Mouse (Mus musculus) midbrain, embryonic 16.5 days (tissue): ENCODE measurements at regions not wholly inside any gene's neighbourhood (a gene's known extent, or its start where the extent isn't known, plus 50 kb on each side); places are given as distances from the start of the nearest gene placed in this dataset.
A peak's percentile ranks its signal among the peaks of the same experiment; 100 is the strongest.

Source experiments
- ATAC-seq: fragments of 200-750 bp; cut with Nextera tagmentation; 2 replicates; pipeline ENCODE4 v1.8.0; 2017; ENCODE audit warnings: moderate TSS enrichment
- H3K27ac ChIP-seq: fragments of 300-500 bp; sonication (generic); 2 replicates; pipeline ENCODE4 v1.5.1; 2014; ENCODE audit warnings: mild to moderate bottlenecking, low read length, mixed read lengths
- H3K27me3 ChIP-seq: fragments of 300-500 bp; sonication (generic); 2 replicates; pipeline ENCODE4 v1.6.1; 2014; ENCODE audit warnings: low read depth, low read length, mixed read lengths; ENCODE audit not compliant: control insufficient read depth, insufficient read depth
- H3K36me3 ChIP-seq: fragments of 300-500 bp; sonication (generic); 2 replicates; pipeline ENCODE4 v1.6.1; 2014; ENCODE audit warnings: mild to moderate bottlenecking, low read length, moderate library complexity, mixed read lengths; ENCODE audit not compliant: control insufficient read depth, insufficient read depth
- H3K4me1 ChIP-seq: fragments of 300-500 bp; sonication (generic); 2 replicates; pipeline ENCODE4 v1.6.1; 2014; ENCODE audit warnings: mild to moderate bottlenecking, low read length, mixed read lengths; ENCODE audit not compliant: control insufficient read depth, insufficient read depth
- H3K4me2 ChIP-seq: fragments of 300-500 bp; sonication (generic); 2 replicates; pipeline ENCODE4 v1.6.1; 2014; ENCODE audit warnings: mild to moderate bottlenecking, low read length, mixed read lengths
- H3K4me3 ChIP-seq: fragments of 300-500 bp; sonication (generic); 2 replicates; pipeline ENCODE4 v1.5.1; 2014; ENCODE audit warnings: low read depth, mild to moderate bottlenecking, low read length, moderate library complexity, mixed read lengths
- H3K9ac ChIP-seq: fragments of 300-500 bp; sonication (generic); 2 replicates; pipeline ENCODE4 v1.6.1; 2014; ENCODE audit warnings: low read depth, low read length, mixed read lengths
- H3K9me3 ChIP-seq: fragments of 300-500 bp; sonication (generic); replicated peaks from 2 replicates; pipeline ENCODE4 v1.6.1; 2014; ENCODE audit warnings: mild to moderate bottlenecking, low read length, mixed read lengths; ENCODE audit not compliant: control insufficient read depth, poor library complexity, severe bottlenecking
- WGBS: fragments of 180-500 bp; shearing (Covaris S2); extraction: QIAGEN DNeasy Blood & Tissue Kit; methylation state at CpG from one replicate; pipeline ENCODE4 v1.1.7; 2014; 5-methylcytosine and 5-hydroxymethylcytosine counted together

DNA sequence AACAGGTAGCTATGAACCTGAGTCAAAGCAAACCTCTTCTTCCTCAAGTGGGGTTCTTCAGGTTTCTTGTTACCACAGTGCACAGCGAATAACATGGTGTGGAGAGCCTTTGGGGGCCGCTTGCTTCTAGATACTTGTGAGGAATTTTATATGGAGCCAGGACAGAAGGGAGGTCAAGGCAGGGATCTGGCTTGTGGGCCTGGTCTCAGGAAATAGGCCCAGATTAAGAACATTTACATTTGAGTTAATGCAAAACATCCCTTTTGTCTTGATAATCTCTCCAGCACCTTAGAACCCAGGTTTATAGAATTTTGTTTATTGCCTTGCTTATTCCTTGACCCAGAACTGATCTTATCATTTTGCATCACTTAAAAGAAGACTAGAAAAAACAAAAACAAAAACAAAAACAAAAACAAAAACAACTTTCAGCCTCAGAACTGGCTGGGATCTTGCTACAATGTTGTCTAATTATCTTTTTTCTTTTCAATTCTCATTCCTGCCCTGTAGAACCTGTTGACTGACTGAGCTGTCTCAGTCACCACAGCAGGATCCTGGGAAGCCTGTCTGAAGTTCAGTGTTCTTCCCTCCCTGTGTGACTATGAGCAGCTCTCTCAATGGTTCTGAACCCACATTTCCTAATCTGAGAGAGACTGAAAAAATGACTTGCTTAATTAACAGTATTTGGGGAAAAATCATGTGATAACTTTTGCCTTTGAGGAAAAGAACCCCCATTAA lies 341.2 kb upstream of the Ercc4 start:
- no peak overlapping the region for H3K9ac ChIP-seq
- H3K27me3 ChIP-seq: no peaks in the 10 kb centered on the region
- no peak overlapping the region for H3K4me2 ChIP-seq
- ATAC-seq: no peak
- H3K36me3 ChIP-seq: no peaks in the 10 kb centered on the region
- H3K4me1 ChIP-seq: no peaks in the 10 kb centered on the region
- 96% methylated on average over 2 of the region's 2 CpGs for WGBS
- no peaks in the 10 kb centered on the region for H3K9me3 ChIP-seq
- no peak overlapping the region for H3K27ac ChIP-seq
- H3K4me3 ChIP-seq: no peak overlapping the region

DNA sequence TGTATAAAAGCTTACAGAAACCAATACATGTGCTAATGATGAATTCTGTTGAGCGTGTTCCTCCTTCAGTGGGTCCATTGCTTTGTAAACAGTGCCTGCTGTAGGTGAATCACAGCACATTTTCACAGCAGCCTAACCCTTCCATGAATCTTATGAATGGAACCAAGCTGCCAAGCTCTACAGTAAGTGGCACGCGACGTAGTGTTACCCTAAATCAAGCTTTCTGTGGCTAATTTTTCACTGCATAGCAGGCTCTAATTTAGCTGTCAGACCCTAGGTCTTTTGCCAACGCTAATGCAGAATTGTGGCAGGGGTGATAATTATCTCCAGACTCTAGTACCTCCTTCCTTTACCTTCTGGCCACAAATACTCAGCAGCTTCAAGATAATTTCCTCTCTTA lies 339.0 kb upstream of the Ercc4 start:
- ATAC-seq: no peak
- no peaks in the 10 kb centered on the region for H3K36me3 ChIP-seq

DNA sequence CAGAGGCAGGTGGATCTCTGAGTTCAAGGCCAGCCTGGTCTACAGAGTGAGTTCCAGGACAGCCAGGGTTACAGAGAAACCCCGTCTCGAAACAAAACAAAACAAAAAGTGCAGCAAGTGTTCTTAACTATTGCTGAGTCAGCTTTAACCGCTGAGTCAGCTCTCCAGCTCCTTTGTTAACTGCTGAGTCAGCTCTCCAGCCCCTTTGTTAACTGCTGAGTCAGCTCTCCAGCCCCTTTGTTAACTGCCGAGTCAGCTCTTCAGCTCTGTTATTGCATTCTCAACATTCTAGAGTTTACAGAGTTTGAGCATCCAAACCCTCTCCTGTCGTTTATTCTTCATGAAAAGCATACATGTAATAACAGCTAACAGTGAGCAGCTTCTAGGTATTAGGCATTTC lies 336.9 kb upstream of the Ercc4 start:
- WGBS: 92% methylated on average over 5 of the region's 5 CpGs

More for the DNA sequence above, 339.0 kb upstream of the Ercc4 start:
- no peak overlapping the region for H3K9ac ChIP-seq
- H3K4me2 ChIP-seq: no peak overlapping the region
- H3K27ac ChIP-seq: no peak overlapping the region
- H3K4me1 ChIP-seq: no peaks in the 10 kb centered on the region
- WGBS: 91% methylated on average over 5 of the region's 5 CpGs
- no peaks in the 10 kb centered on the region for H3K9me3 ChIP-seq
- H3K27me3 ChIP-seq: no peaks in the 10 kb centered on the region
- no peak overlapping the region for H3K4me3 ChIP-seq

DNA sequence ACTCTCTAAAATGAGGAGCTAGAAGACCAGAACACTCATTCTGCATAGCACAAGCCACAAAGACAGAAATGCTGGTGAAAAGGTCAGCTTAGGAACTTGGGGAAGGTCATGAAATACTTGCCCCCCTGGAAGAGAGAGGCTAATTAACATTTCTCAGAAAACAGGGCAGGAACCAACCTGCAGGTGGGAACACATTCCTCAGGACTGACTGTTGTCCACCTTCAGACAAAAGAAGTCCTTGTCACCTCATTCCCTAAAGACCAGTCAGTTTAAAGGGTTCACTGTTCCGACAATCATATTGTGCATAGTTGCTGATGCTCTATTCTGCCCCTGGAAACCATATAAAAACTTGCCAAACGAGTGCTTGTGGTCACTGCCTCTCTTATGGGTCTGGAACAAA lies 333.6 kb upstream of the Ercc4 start:
- Histone ChIP-seq H3K27me3 (no peaks in the 10 kb centered on the region), H3K4me3 (no peak overlapping the region), H3K4me1 (no peaks in the 10 kb centered on the region), H3K9ac (no peak overlapping the region), H3K36me3 (no peaks in the 10 kb centered on the region), H3K27ac (no peak overlapping the region), H3K9me3 (no peaks in the 10 kb centered on the region), H3K4me2 (no peak overlapping the region)
- no peak for ATAC-seq
- WGBS: 63% methylated on average over 2 of the region's 2 CpGs

More for the DNA sequence above, 336.9 kb upstream of the Ercc4 start:
- Histone ChIP-seq H3K4me1 (no peaks in the 10 kb centered on the region), H3K4me3 (no peak overlapping the region), H3K27me3 (no peaks in the 10 kb centered on the region), H3K36me3 (no peaks in the 10 kb centered on the region), H3K9me3 (no peaks in the 10 kb centered on the region), H3K4me2 (no peak overlapping the region), H3K27ac (no peak overlapping the region), H3K9ac (no peak overlapping the region)
- no peak for ATAC-seq

DNA sequence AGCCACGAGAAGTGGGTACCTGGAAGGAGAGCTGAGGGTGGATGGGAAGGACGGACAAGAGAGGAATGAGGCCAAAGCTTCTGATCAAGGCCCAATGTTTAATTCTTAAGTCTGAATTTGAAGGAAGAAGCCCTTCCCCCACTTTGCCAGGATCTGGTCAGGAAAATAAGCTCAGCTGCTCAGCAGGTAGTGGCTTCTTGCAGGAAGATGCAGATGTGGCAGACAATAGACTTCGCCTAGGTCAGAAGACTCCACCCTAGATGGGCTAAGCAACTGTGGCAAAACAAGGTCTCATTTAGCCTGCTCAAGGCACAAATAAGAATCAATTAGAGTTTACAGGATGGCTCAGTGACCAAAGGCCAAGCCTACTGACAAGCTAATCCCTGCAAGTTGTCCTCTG lies 330.4 kb upstream of the Ercc4 start:
- Histone ChIP-seq H3K9ac (no peak overlapping the region), H3K4me3 (no peak overlapping the region), H3K36me3 (no peaks in the 10 kb centered on the region), H3K4me2 (no peak overlapping the region), H3K4me1 (no peaks in the 10 kb centered on the region), H3K27ac (no peak overlapping the region), H3K27me3 (no peaks in the 10 kb centered on the region), H3K9me3 (no peaks in the 10 kb centered on the region)
- WGBS: 70% methylated on average over 3 of the region's 3 CpGs
- no peak for ATAC-seq

DNA sequence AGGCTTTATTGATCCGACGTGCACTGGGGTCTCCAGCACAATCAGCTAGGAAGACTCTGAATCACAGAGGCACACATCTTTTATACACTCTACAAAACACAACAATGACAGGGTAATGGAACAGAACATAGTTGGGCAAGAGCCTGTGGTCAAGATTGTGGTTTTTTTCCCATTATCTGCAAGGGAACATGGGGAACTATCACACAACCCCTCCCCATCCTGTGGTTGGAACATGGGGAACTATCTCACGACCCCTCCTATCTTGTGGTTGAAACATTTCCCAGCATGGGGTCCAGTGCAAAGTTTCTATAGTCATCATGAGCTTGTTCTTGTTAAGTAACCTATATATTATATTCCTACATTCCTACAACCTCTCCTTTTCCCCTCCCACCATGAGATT lies 328.8 kb upstream of the Ercc4 start:
- Histone ChIP-seq H3K4me3 (no peak overlapping the region), H3K36me3 (no peaks in the 10 kb centered on the region), H3K27ac (no peak overlapping the region), H3K9me3 (no peaks in the 10 kb centered on the region), H3K4me1 (no peaks in the 10 kb centered on the region), H3K4me2 (no peak overlapping the region), H3K9ac (no peak overlapping the region), H3K27me3 (no peaks in the 10 kb centered on the region)
- ATAC-seq: no peak
- 94% methylated on average over 3 of the region's 3 CpGs for WGBS

DNA sequence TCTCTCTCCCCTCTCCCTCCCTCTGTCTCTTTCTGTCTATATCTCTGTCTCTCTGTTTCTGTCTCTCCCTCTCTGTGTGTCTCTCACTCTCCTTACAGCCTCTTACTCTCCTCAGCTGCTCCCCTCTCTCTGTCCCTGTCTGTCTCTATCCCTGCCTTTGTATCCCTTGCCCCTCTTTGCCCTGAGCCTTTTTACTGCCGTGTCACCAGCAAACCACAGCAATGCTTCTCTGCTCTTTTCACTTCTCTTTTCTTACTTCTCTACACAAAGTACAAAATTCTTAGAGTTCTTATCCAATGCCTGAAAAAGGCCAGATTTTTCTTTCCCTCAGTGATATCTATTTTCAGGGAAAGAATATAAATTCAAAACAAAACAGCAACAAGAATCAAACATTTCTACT lies 323.7 kb upstream of the Ercc4 start:
- H3K27ac ChIP-seq: no peak overlapping the region
- no peak for ATAC-seq
- no peak overlapping the region for H3K4me2 ChIP-seq
- H3K4me1 ChIP-seq: no peaks in the 10 kb centered on the region
- 35% methylated on average over 1 of the region's 1 CpGs for WGBS
- H3K9me3 ChIP-seq: 0 out of 2 replicates have a peak, but pooled peaks cover 2% of the 10 kb centered on the region
- H3K9ac ChIP-seq: no peak overlapping the region
- no peak overlapping the region for H3K4me3 ChIP-seq
- no peaks in the 10 kb centered on the region for H3K36me3 ChIP-seq
- no peaks in the 10 kb centered on the region for H3K27me3 ChIP-seq

DNA sequence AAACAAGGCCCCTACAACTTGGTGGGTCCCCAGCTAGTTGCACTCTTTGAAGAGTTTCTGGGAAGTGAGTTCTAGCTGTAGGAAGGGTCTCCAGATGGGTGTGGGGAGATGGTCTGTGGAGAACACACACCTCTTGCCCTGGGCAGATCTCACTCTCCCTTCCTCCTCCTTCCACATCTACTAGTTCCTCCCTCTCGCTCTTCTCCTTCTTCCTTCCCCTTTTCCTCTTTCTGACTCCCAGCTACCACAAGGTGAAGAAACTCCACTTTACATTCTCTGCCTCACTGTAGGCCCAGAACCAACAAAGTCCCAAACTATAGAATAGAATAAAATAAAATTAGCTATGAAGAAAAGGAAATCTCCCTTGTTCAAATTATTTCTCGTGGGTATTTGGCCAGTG lies 311.0 kb upstream of the Ercc4 start:
- WGBS: 91% methylated on average over 2 of the region's 2 CpGs
- Histone ChIP-seq H3K4me2 (no peak overlapping the region), H3K9me3 (no peaks in the 10 kb centered on the region), H3K36me3 (no peaks in the 10 kb centered on the region), H3K27me3 (no peaks in the 10 kb centered on the region), H3K9ac (no peak overlapping the region), H3K27ac (no peak overlapping the region), H3K4me1 (0 out of 2 replicates have a peak, but pooled peaks cover 5% of the 10 kb centered on the region), H3K4me3 (no peak overlapping the region)
- no peak for ATAC-seq

DNA sequence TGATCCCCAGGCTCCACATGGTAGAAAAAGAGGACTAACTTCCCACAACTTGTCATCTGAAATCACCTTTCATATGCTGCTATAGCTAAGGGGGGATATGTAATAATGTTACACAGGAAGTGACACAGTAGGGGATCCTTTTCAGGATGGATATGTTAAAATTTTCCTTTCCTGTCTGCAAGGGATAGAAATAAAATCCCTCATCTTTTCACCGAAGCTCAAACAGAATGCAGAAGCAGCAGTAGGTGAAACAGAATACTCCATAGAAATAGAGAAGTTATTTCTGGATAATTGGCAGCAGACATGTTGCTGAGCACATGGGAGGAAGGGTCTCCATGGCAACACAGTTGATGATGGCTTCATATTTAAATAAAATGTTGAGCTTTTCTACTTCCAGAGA lies 309.3 kb upstream of the Ercc4 start:
- Histone ChIP-seq H3K36me3 (no peaks in the 10 kb centered on the region), H3K27me3 (no peaks in the 10 kb centered on the region)
- 32% methylated on average over 1 of the region's 1 CpGs for WGBS

More for the DNA sequence above, 309.3 kb upstream of the Ercc4 start:
- Histone ChIP-seq H3K9ac (no peak overlapping the region), H3K4me3 (no peak overlapping the region), H3K27ac (peak overlapping the region; percentile 1), H3K4me1 (0 out of 2 replicates have a peak, but pooled peaks cover 5% of the 10 kb centered on the region), H3K4me2 (no peak overlapping the region), H3K9me3 (no peaks in the 10 kb centered on the region)
- ATAC-seq: peak; percentile 78
